In genomic region chr9:63755671-63756543, GRCm38 (mm10) we compare ENCODE assay signal across 8 mouse cellular contexts. TPM values are rescaled to one million over a fixed set of nuclear protein-coding genes. Genes with fewer than 3 reads are reported as not detected.
DNase-seq lines count a peak whose midpoint lies in the region; ATAC-seq and TF ChIP-seq lines count a peak whose summit lies in the region.

No protein-coding gene starts in this region.

- no peak for TF ChIP-seq POLR2A in embryonic fibroblast, embryonic 13.5 days (IDR thresholded peaks at IDR 0.05; ENCODE audit: low read depth, low read length)

- DNase-seq in cerebellum, adult 9-10 months = peak; percentile 47
- DNase-seq in cerebellum, postnatal 4 days (ENCODE audit: low spot score in 2 of 2) = no peak
- peak; percentile 55 for DNase-seq in A20 (ENCODE audit: low read depth, low spot score)
- DNase-seq in testis, postnatal 14 days (ENCODE audit: low spot score) = no peak
- no peak for DNase-seq in left cerebral cortex, adult 18-20 months (ENCODE audit: low spot score in 2 of 2)

- ATAC-seq in intestine, embryonic 15.5 days = no peak
- no peak for ATAC-seq in neural tube, embryonic 13.5 days (ENCODE audit: low read depth)

- H3K27me3 ChIP-seq in intestine, embryonic 15.5 days (replicated peaks) = no peaks in the 10 kb centered on the region
- peaks cover 12% of the 10 kb centered on the region; the same call in 1 of the 2 replicates for H3K27me3 ChIP-seq in neural tube, embryonic 13.5 days

- 14% methylated on average over 15 of the region's 15 CpGs for WGBS in intestine, embryonic 15.5 days
- 24% methylated on average over 15 of the region's 15 CpGs for WGBS in neural tube, embryonic 13.5 days

- peak overlapping the region; percentile 86 for H3K4me3 ChIP-seq in embryonic fibroblast, embryonic 13.5 days (ENCODE audit: insufficient read depth, low read length)
- H3K4me3 ChIP-seq in intestine, embryonic 15.5 days (replicated peaks) = peak overlapping the region; percentile 88
- peak overlapping the region; percentile 74 for H3K4me3 ChIP-seq in neural tube, embryonic 13.5 days

- no peak for TF ChIP-seq CTCF in embryonic fibroblast, embryonic 13.5 days (IDR thresholded peaks at IDR 0.05; ENCODE audit: borderline replicate concordance, insufficient read depth, low read length)

- H3K9ac ChIP-seq in intestine, embryonic 15.5 days = peak overlapping the region; percentile 98
- peak overlapping the region; percentile 85 for H3K9ac ChIP-seq in neural tube, embryonic 13.5 days

- H3K4me1 ChIP-seq in embryonic fibroblast, embryonic 13.5 days (ENCODE audit: control insufficient read depth, insufficient read depth, low read length) = peaks cover 9% of the 10 kb centered on the region; the same call in 1 of the 2 replicates
- peaks cover 58% of the 10 kb centered on the region for H3K4me1 ChIP-seq in intestine, embryonic 15.5 days (replicated peaks)
- peaks cover 79% of the 10 kb centered on the region for H3K4me1 ChIP-seq in neural tube, embryonic 13.5 days (replicated peaks)

- H3K27ac ChIP-seq in embryonic fibroblast, embryonic 13.5 days (ENCODE audit: insufficient read depth, low read length) = peak overlapping the region; percentile 43
- H3K27ac ChIP-seq in intestine, embryonic 15.5 days = no peak overlapping the region; the same call in 1 of the 2 replicates
- 0 out of 2 replicates have a peak overlapping the region, but pooled peaks have one; percentile 18 for H3K27ac ChIP-seq in neural tube, embryonic 13.5 days (replicated peaks)

- no peaks in the 10 kb centered on the region for H3K36me3 ChIP-seq in intestine, embryonic 15.5 days
- H3K36me3 ChIP-seq in neural tube, embryonic 13.5 days = no peaks in the 10 kb centered on the region

- H3K4me2 ChIP-seq in intestine, embryonic 15.5 days (replicated peaks) = peak overlapping the region; percentile 79
- H3K4me2 ChIP-seq in neural tube, embryonic 13.5 days = peak overlapping the region; percentile 98

- no peaks in the 10 kb centered on the region for H3K9me3 ChIP-seq in intestine, embryonic 15.5 days
- no peaks in the 10 kb centered on the region for H3K9me3 ChIP-seq in neural tube, embryonic 13.5 days

RNA-seq across cellular contexts. Expression of gene Smad3, which starts 1.9 kb away (rescaled TPM):
- polyA plus RNA-seq in embryonic fibroblast, embryonic 13.5 days (2011; ENCODE audit: insufficient read length, low read depth, missing spikeins) = 49.5 and 52.4 TPM in 2 replicates
- polyA plus RNA-seq in intestine, embryonic 15.5 days (2015; fragmentation: Nextera tagmentation; extraction: Ambion mirVana) = 14.8 and 15.3 TPM in 2 replicates
- 13.2 and 14.9 TPM in 2 replicates for polyA plus RNA-seq in neural tube, embryonic 13.5 days (2015; fragmentation: Nextera tagmentation; extraction: Ambion mirVana)
- total RNA-seq in left cerebral cortex, adult 18-20 months (2021) = 10 to 100 TPM; 58.2 to 70.2 TPM

Comparison
In these comparisons a context has a peak if more than half of its experiments do, and no peak if none do; other contexts are left out.
1. DNase-seq: peak in cerebellum, adult 9-10 months (single experiment) and A20 (single experiment); none in cerebellum, postnatal 4 days (0 of 2), testis, postnatal 14 days (single experiment) and left cerebral cortex, adult 18-20 months (0 of 2).
2. Peak in every context shown above with its lines, with median percentiles within 50 percentile points of each other: H3K4me3 ChIP-seq.